Mouse (Mus musculus): ENCODE measurements around the gene Prepl. TPM values are rescaled to one million over a fixed set of nuclear protein-coding genes. Genes with fewer than 3 reads are reported as not detected.

Gene Prepl
- polyA plus RNA-seq, 1 experiment from 2014 or later: 13.8 TPM

GRCm38 (mm10) chr17:85026436-85026835, 63.6 kb downstream of the Prepl start:
- no peak for ATAC-seq
- Histone ChIP-seq H3K27ac (ENCODE audit: low read depth, low read length) (no peak overlapping the region; the same call in 1 of the 2 replicates), H3K4me3 (ENCODE audit: low read depth, low read length) (no peak overlapping the region), H3K9ac (ENCODE audit: low read depth, low read length) (no peak overlapping the region), H3K27me3 (replicated peaks; ENCODE audit: control insufficient read depth, insufficient read depth, low read length) (no peaks in the 10 kb centered on the region), H3K4me2 (replicated peaks; ENCODE audit: low read depth) (no peak overlapping the region), H3K9me3 (ENCODE audit: control insufficient read depth) (no peaks in the 10 kb centered on the region), H3K36me3 (ENCODE audit: control insufficient read depth, insufficient read depth) (no peaks in the 10 kb centered on the region), H3K4me1 (replicated peaks; ENCODE audit: control insufficient read depth, insufficient read depth, low read length) (no peaks in the 10 kb centered on the region)
- WGBS: 48% methylated on average over 6 of the region's 6 CpGs
- TF ChIP-seq CTCF (IDR thresholded peaks at IDR 0.05; ENCODE audit: low read depth): no peak

GRCm38 (mm10) chr17:85025151-85025550, 64.9 kb downstream of the Prepl start:
- H3K4me2 ChIP-seq (replicated peaks; ENCODE audit: low read depth): no peak overlapping the region
- H3K27me3 ChIP-seq (replicated peaks; ENCODE audit: control insufficient read depth, insufficient read depth, low read length): no peaks in the 10 kb centered on the region
- H3K9me3 ChIP-seq (ENCODE audit: control insufficient read depth): no peaks in the 10 kb centered on the region
- peak overlapping the region; percentile 47 for H3K27ac ChIP-seq (ENCODE audit: low read depth, low read length)
- no peak overlapping the region for H3K4me3 ChIP-seq (ENCODE audit: low read depth, low read length)
- no peak for TF ChIP-seq CTCF (IDR thresholded peaks at IDR 0.05; ENCODE audit: low read depth)
- no peak overlapping the region for H3K9ac ChIP-seq (ENCODE audit: low read depth, low read length)
- no peaks in the 10 kb centered on the region for H3K36me3 ChIP-seq (ENCODE audit: control insufficient read depth, insufficient read depth)
- H3K4me1 ChIP-seq (replicated peaks; ENCODE audit: control insufficient read depth, insufficient read depth, low read length): no peaks in the 10 kb centered on the region
- 74% methylated on average over 6 of the region's 6 CpGs for WGBS
- no peak for ATAC-seq

GRCm38 (mm10) chr17:85024237-85024636, 65.8 kb downstream of the Prepl start:
- Histone ChIP-seq H3K36me3 (ENCODE audit: control insufficient read depth, insufficient read depth) (no peaks in the 10 kb centered on the region), H3K4me3 (ENCODE audit: low read depth, low read length) (no peak overlapping the region), H3K27ac (ENCODE audit: low read depth, low read length) (peak overlapping the region; percentile 47), H3K27me3 (replicated peaks; ENCODE audit: control insufficient read depth, insufficient read depth, low read length) (no peaks in the 10 kb centered on the region), H3K4me2 (replicated peaks; ENCODE audit: low read depth) (peak overlapping the region; percentile 40; the same call in 1 of the 2 replicates), H3K9ac (ENCODE audit: low read depth, low read length) (no peak overlapping the region), H3K4me1 (replicated peaks; ENCODE audit: control insufficient read depth, insufficient read depth, low read length) (no peaks in the 10 kb centered on the region), H3K9me3 (ENCODE audit: control insufficient read depth) (no peaks in the 10 kb centered on the region)
- peak; percentile 25; the same call in 1 of the 2 replicates for ATAC-seq
- WGBS: 49% methylated on average over 8 of the region's 8 CpGs
- no peak for TF ChIP-seq CTCF (IDR thresholded peaks at IDR 0.05; ENCODE audit: low read depth)

- Histone ChIP-seq H3K9ac (ENCODE audit: low read depth, low read length) (no peak overlapping the region), H3K4me2 (replicated peaks; ENCODE audit: low read depth) (peak overlapping the region; percentile 40), H3K27me3 (replicated peaks; ENCODE audit: control insufficient read depth, insufficient read depth, low read length) (no peaks in the 10 kb centered on the region), H3K4me1 (replicated peaks; ENCODE audit: control insufficient read depth, insufficient read depth, low read length) (no peaks in the 10 kb centered on the region), H3K27ac (ENCODE audit: low read depth, low read length) (peak overlapping the region; percentile 47), H3K4me3 (ENCODE audit: low read depth, low read length) (no peak overlapping the region), H3K36me3 (ENCODE audit: control insufficient read depth, insufficient read depth) (no peaks in the 10 kb centered on the region), H3K9me3 (ENCODE audit: control insufficient read depth) (no peaks in the 10 kb centered on the region)
- 34% methylated on average over 22 of the region's 22 CpGs for WGBS
- TF ChIP-seq CTCF (IDR thresholded peaks at IDR 0.05; ENCODE audit: low read depth): peak; percentile 80
- ATAC-seq: peak; percentile 37
These were observed 66.5 kb downstream of the Prepl start for GRCm38 (mm10) chr17:85023247-85024167.

- no peaks in the 10 kb centered on the region for H3K27me3 ChIP-seq (replicated peaks; ENCODE audit: control insufficient read depth, insufficient read depth, low read length)
- H3K4me3 ChIP-seq (ENCODE audit: low read depth, low read length): no peak overlapping the region
- no peak overlapping the region for H3K4me2 ChIP-seq (replicated peaks; ENCODE audit: low read depth)
- 87% methylated on average over 3 of the region's 3 CpGs for WGBS
- H3K4me1 ChIP-seq (replicated peaks; ENCODE audit: control insufficient read depth, insufficient read depth, low read length): no peaks in the 10 kb centered on the region
- no peaks in the 10 kb centered on the region for H3K9me3 ChIP-seq (ENCODE audit: control insufficient read depth)
- H3K27ac ChIP-seq (ENCODE audit: low read depth, low read length): no peak overlapping the region
- H3K9ac ChIP-seq (ENCODE audit: low read depth, low read length): no peak overlapping the region
- no peak for TF ChIP-seq CTCF (IDR thresholded peaks at IDR 0.05; ENCODE audit: low read depth)
- no peaks in the 10 kb centered on the region for H3K36me3 ChIP-seq (ENCODE audit: control insufficient read depth, insufficient read depth)
- no peak for ATAC-seq
These were observed 69.7 kb downstream of the Prepl start for GRCm38 (mm10) chr17:85020343-85020742.

- Histone ChIP-seq H3K4me2 (replicated peaks; ENCODE audit: low read depth) (no peak overlapping the region), H3K27ac (ENCODE audit: low read depth, low read length) (no peak overlapping the region), H3K9ac (ENCODE audit: low read depth, low read length) (no peak overlapping the region), H3K9me3 (ENCODE audit: control insufficient read depth) (no peaks in the 10 kb centered on the region), H3K4me3 (ENCODE audit: low read depth, low read length) (no peak overlapping the region), H3K36me3 (ENCODE audit: control insufficient read depth, insufficient read depth) (no peaks in the 10 kb centered on the region), H3K4me1 (replicated peaks; ENCODE audit: control insufficient read depth, insufficient read depth, low read length) (no peaks in the 10 kb centered on the region), H3K27me3 (replicated peaks; ENCODE audit: control insufficient read depth, insufficient read depth, low read length) (no peaks in the 10 kb centered on the region)
- no peak for ATAC-seq
- 63% methylated on average over 5 of the region's 5 CpGs for WGBS
- TF ChIP-seq CTCF (IDR thresholded peaks at IDR 0.05; ENCODE audit: low read depth): no peak
These were observed 71.2 kb downstream of the Prepl start for GRCm38 (mm10) chr17:85018794-85019193.
